Mouse (Mus musculus) ES-CJ7 (cell line): ENCODE data around the gene Zscan4c.
"Not testable (repeated sequence)": the region's sequence is repeated elsewhere in the genome, so short reads cannot be mapped to it uniquely, and the experiment has no call there.

Experiments used
- DNase-seq: peaks from one replicate; pipeline ENCODE4 v3.0.0; 2011; ENCODE audit warnings: low read depth, low spot score

Zscan4c gene

DNA sequence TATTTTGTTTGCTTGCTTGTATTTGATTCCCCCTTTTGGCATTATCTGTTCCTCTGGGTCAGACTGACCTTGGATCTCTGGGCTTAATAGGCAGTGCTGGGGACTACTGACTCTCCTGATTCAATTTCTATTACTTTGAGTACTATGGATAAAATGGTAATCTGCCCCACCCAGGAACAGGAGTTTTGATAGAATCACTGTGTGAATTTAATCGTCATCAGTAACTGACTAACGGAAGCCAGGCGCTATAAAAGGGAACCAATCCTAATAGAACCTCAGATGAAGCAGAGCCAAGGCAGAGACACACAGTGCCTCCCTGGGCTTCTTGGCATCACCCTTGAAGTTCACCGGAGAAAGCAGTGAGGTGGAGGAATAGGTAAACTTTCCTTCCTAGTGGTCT is at the start of gene Zscan4c:
TSS of gene Zscan4c (plus strand) at position 301 of the 400 bp plus-strand sequence.
- DNase-seq: not testable (repeated sequence)
